Mouse (Mus musculus) cortical plate, adult 2 months (tissue): Measurements from ENCODE around the gene Tmcc3.

Experiments used
- CTCF ChIP-seq: fragments of 200-500 bp; IDR thresholded peaks from 2 replicates; pipeline ENCODE4 v1.5.1; 2011; ENCODE audit warnings: mild to moderate bottlenecking, control low read depth, low read length; ENCODE audit not compliant: insufficient read depth; ENCODE audit errors: extremely low read depth
- POLR2A ChIP-seq: fragments of 200-500 bp; IDR thresholded peaks from 2 replicates; pipeline ENCODE4 v1.6.1; 2011; ENCODE audit warnings: mild to moderate bottlenecking, low read length, control low read depth; ENCODE audit not compliant: insufficient read depth; ENCODE audit errors: extremely low read depth

GRCm38 (mm10) chr10:94336071-94336470, 24.3 kb downstream of the Tmcc3 start:
- TF ChIP-seq POLR2A (no peak), CTCF (no peak)
